Mouse (Mus musculus): ENCODE data around the gene Smim26.
"Not testable (repeated sequence)": the region's sequence is repeated elsewhere in the genome, so short reads cannot be mapped to it uniquely, and the experiment has no call there.

The Smim26 gene

GRCm38 (mm10) chr2:144593951-144594651 lies at the start of gene Smim26:
Smim26 (plus strand) TSS chr2:144594054.
- DNase-seq (ENCODE audit: low spot score): peak; percentile 47

GRCm38 (mm10) chr2:144544630-144545029 lies 49.2 kb upstream of the Smim26 start:
- no peak for DNase-seq (ENCODE audit: low spot score)

GRCm38 (mm10) chr2:144545061-144545460 lies 48.8 kb upstream of the Smim26 start:
- DNase-seq (ENCODE audit: low spot score): no peak

GRCm38 (mm10) chr2:144545481-144545880 lies 48.4 kb upstream of the Smim26 start:
- no peak for DNase-seq (ENCODE audit: low spot score)

GRCm38 (mm10) chr2:144547559-144547958 lies 46.3 kb upstream of the Smim26 start:
- no peak for DNase-seq (ENCODE audit: low spot score)

GRCm38 (mm10) chr2:144550529-144550928 lies 43.3 kb upstream of the Smim26 start, which contains the start of gene Rbbp9:
Rbbp9 (minus strand) TSS chr2:144550869.
- no peak for DNase-seq (ENCODE audit: low spot score)

GRCm38 (mm10) chr2:144553905-144554304 lies 39.9 kb upstream of the Smim26 start:
- no peak for DNase-seq (ENCODE audit: low spot score)

- no peak for DNase-seq (ENCODE audit: low spot score)
These were observed 38.5 kb upstream of the Smim26 start for GRCm38 (mm10) chr2:144555286-144555819.

GRCm38 (mm10) chr2:144555820-144556552 lies 37.9 kb upstream of the Smim26 start, which contains the start of gene Sec23b:
Sec23b (plus strand) TSS chr2:144556229.
- DNase-seq (ENCODE audit: low spot score): peak; percentile 85

- no peak for DNase-seq (ENCODE audit: low spot score)
These were observed 5.1 kb upstream of the Smim26 start for GRCm38 (mm10) chr2:144588723-144589122.

GRCm38 (mm10) chr2:144593036-144593435 lies 818 bp upstream of the Smim26 start:
- DNase-seq (ENCODE audit: low spot score): not testable (repeated sequence)

- DNase-seq (ENCODE audit: low spot score): no peak
These were observed 4.2 kb downstream of the Smim26 start for GRCm38 (mm10) chr2:144598006-144598405.

GRCm38 (mm10) chr2:144599831-144600687 lies 6.2 kb downstream of the Smim26 start, which contains the start of gene Dtd1:
Dtd1 (plus strand) TSS chr2:144599897.
- peak; percentile 80 for DNase-seq (ENCODE audit: low spot score)

GRCm38 (mm10) chr2:144601576-144601975 lies 7.7 kb downstream of the Smim26 start:
- no peak for DNase-seq (ENCODE audit: low spot score)

- DNase-seq (ENCODE audit: low spot score): no peak
These were observed 20.1 kb downstream of the Smim26 start for GRCm38 (mm10) chr2:144613956-144614355.

- no peak for DNase-seq (ENCODE audit: low spot score)
These were observed 23.4 kb downstream of the Smim26 start for GRCm38 (mm10) chr2:144617074-144617874.

GRCm38 (mm10) chr2:144621491-144621890 lies 27.6 kb downstream of the Smim26 start:
- DNase-seq (ENCODE audit: low spot score): no peak

- no peak for DNase-seq (ENCODE audit: low spot score)
These were observed 39.7 kb downstream of the Smim26 start for GRCm38 (mm10) chr2:144633551-144633950.

GRCm38 (mm10) chr2:144634231-144634630 lies 40.4 kb downstream of the Smim26 start:
- no peak for DNase-seq (ENCODE audit: low spot score)

GRCm38 (mm10) chr2:144634729-144635128 lies 40.9 kb downstream of the Smim26 start:
- no peak for DNase-seq (ENCODE audit: low spot score)

Measured in spleen, adult 12 weeks (tissue).